Mouse (Mus musculus) ES-E14 (cell line): ENCODE data around the gene Zfr2.

Experiments used
- MAFK ChIP-seq: IDR thresholded peaks from 2 replicates; pipeline ENCODE4 v1.6.1; 2014; ENCODE audit warnings: mild to moderate bottlenecking, low read depth, low read length, inconsistent platforms; ENCODE audit not compliant: insufficient read depth
- ZC3H11A ChIP-seq: IDR thresholded peaks from 2 replicates; pipeline ENCODE4 v1.6.1; 2012; ENCODE audit warnings: low read depth, mild to moderate bottlenecking, inconsistent platforms, low read length, borderline replicate concordance
- ZNF384 ChIP-seq: IDR thresholded peaks from 2 replicates; pipeline ENCODE4 v1.6.1; 2012; ENCODE audit warnings: low read depth, low read length, inconsistent platforms

DNA sequence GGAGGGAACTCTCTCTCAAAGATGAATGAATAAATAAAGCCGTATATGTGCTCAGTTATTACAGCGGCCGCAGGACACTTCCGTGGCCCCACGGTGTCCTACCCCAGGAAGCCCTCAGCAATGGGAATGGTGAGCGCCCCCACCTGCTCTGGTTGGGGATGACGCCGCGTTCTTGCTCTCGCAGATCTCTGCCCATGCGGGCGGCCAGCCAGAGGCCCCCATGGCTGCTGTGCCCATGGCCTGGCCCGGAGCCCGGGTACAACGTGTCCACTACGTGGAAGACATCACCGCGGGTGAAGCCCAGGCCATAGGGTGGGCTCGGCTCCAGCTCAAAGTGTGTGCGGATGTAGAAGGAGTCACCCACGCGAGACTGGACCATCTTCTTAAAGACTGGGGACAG, 44.7 kb downstream of the Zfr2 start:
- TF ChIP-seq ZC3H11A (no peak), ZNF384 (no peak), MAFK (no peak)
